Mouse (Mus musculus) G1E (cell line): ENCODE data around the gene Pfkm.
A peak's percentile ranks its signal among the peaks of the same experiment; 100 is the strongest.

Source experiments
- CTCF ChIP-seq: IDR thresholded peaks from 2 replicates; pipeline ENCODE4 v1.5.1; 2012; ENCODE audit warnings: low read depth, low read length, inconsistent platforms, mixed read lengths
- GATA1 ChIP-seq: IDR thresholded peaks from 2 replicates; pipeline ENCODE4 v1.6.1; 2012; ENCODE audit warnings: borderline replicate concordance, low read length, inconsistent platforms, mixed read lengths
- GATA2 ChIP-seq: IDR thresholded peaks from 2 replicates; pipeline ENCODE4 v1.6.1; 2012; ENCODE audit warnings: low read depth, low read length, inconsistent platforms, borderline replicate concordance
- POLR2AphosphoS5 ChIP-seq: IDR thresholded peaks from 2 replicates; pipeline ENCODE4 v1.6.1; 2012; ENCODE audit warnings: low read depth, low read length, inconsistent platforms; ENCODE audit not compliant: insufficient replicate concordance
- TAL1 ChIP-seq: conservative IDR thresholded peaks from 2 replicates; pipeline ENCODE4 v1.6.1; 2012; ENCODE audit warnings: low read depth, low read length, inconsistent platforms, mixed read lengths

GRCm38 (mm10) chr15:98153625-98154024, 61.2 kb downstream of the Pfkm start:
- TF ChIP-seq CTCF: 0 out of 2 replicates have a peak, but pooled peaks have one; percentile 35
- no peak for TF ChIP-seq GATA1
- TF ChIP-seq POLR2AphosphoS5: no peak
- no peak for TF ChIP-seq TAL1
- no peak for TF ChIP-seq GATA2
